Mouse (Mus musculus): Measurements from ENCODE around the gene Plekha5. TPM values are rescaled to one million over a fixed set of nuclear protein-coding genes. Genes with fewer than 3 reads are reported as not detected.

Plekha5 gene
- total RNA-seq, 2 experiments from 2014 or later, result 76.4 to 79.1 TPM

DNA sequence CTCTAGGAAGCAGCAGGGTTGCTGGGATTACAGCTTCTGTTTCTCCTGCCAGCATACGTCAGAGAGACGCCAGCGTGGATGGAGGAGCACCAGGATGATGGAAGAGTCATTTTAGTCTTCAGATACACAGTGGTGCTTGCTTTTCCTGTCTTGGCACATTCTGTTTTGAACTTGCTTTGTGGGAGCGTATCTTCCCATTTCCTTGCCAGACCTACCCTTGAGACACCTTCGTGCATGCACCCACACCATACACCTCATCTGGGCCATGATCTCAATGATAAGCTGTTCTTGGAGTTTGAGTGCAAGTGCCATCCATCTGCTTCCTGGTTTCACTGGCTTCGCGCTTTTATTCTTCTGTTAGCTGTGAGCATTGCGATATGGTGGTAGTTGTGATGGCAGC, 28.9 kb downstream of the Plekha5 start:
- intact Hi-C loops (cut with DNase I), result no loop called here
- no peak for DNase-seq (ENCODE audit: extremely low spot score in 1 of 2, low spot score in 2 of 2)

DNA sequence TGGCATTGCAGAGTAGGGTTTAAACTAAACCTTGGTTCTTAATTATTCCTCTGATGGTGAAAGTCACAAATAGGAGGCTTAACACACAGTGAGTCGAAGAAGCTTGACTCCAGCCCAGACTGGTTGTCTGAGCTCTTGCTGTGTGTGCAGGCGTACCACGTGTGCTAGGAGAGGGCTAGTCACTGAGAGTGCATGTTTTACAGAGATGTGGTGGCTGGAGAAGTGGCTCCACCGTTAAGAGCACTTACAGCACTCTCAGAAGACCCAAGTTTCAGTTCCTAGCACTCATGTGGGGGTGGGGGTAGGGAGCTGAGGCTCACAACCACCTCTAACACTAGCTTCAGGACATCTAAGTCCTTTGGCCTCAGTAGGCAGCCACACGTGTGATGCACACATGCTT, 29.6 kb downstream of the Plekha5 start:
- DNase-seq (ENCODE audit: extremely low spot score in 1 of 2, low spot score in 2 of 2), result no peak
- intact Hi-C loops (cut with DNase I), result no loop called here

DNA sequence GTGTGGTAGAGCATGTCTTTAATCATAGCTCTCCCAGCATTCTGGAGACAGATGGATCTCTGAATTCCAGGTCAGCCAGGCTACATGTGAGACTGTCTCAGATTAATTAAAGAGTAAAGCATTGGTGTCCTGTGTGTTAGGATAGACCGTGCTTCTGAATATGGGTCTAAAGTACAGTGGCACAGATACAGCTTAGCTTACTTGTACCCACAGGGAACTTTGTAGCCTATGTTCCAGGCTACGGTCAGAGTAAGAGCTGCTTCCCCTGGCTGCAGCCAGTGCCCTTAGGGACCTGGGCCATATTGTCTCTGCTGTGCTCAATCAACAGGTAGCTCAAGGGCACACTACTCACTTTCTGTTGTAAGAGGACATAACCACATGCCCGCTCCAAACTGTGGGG, 30.5 kb downstream of the Plekha5 start:
- intact Hi-C loops (cut with DNase I), result no loop called here
- no peak for DNase-seq (ENCODE audit: extremely low spot score in 1 of 2, low spot score in 2 of 2)

DNA sequence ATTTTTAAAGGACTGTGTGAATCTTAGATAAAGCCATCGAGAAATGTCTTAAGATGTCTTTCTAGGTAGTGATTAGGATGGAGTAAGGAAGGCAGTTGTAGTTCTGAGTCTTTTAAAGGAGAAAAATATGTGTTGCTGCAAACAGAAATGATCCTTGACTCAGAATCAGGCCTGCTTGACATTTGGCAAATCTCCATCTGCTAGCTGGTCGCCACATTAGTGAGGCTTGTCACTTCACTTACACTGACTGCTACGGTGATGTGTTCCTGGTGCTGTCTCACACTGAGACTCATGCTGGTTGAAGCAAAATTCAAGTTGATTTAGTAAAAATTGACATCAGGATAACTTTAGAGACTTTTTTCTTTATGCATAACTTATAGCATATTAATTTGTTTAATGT, 32.0 kb downstream of the Plekha5 start:
- no peak for DNase-seq (ENCODE audit: extremely low spot score in 1 of 2, low spot score in 2 of 2)
- intact Hi-C loops (cut with DNase I), result no loop called here

DNA sequence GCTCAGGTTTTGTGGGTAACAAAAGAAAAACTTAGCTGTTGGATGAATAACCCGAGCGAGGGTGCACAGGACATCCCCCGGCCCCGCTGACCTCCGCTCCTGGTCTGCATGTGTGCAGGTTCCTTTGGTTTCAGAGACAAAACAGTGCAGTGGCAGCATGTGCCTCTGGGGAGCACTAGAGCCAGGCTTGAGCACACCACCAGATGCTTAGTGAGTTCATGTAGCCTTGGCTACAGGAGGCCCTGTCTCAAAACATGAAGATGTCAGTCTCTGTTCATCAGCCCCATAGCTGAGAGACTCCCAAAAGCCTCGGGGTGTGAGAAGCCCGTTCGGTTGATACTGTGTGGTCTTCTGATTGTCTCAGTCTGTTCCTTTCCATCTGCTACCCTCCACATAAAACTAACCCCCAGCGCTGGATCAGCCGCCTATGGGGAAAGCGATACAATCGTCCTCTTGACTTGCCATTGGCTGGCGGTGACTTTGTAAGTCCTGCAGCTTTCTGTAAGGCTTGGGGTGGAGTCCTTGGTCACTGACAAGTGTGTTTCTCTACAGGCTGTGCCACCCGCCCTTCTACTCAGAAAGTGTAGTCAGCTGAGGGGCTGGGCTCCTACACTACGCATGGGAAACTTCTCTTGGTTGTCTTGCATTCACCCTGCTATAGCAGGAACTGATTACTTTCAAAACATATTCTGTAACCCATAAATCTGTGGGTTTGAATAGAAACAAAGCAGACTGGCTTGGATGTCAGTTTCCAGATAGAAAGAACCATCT, 32.7 kb downstream of the Plekha5 start:
- no peak for DNase-seq (ENCODE audit: extremely low spot score in 1 of 2, low spot score in 2 of 2)
- intact Hi-C loops (cut with DNase I), result no loop called here

DNA sequence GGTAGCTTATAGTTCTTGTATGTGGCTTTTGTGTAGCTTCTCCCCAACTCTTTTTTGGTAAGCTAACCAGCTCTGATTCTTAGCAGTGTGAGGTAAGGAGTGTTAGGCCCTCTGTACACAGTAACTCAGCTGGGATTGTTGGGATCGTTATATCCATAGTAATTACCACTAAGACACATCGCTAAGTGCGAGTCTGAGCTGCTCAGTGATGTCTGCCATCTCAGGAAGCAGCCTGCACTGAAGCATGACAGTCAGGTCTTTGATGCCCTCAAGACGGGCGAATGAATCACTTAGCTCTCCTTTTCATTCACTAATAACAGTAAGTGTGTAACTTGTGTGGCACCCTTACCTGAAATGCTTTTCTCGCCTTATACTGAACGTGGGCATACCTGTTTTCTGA, 36.5 kb downstream of the Plekha5 start:
- no peak for DNase-seq (ENCODE audit: extremely low spot score in 1 of 2, low spot score in 2 of 2)
- intact Hi-C loops (cut with DNase I), result no loop called here

DNA sequence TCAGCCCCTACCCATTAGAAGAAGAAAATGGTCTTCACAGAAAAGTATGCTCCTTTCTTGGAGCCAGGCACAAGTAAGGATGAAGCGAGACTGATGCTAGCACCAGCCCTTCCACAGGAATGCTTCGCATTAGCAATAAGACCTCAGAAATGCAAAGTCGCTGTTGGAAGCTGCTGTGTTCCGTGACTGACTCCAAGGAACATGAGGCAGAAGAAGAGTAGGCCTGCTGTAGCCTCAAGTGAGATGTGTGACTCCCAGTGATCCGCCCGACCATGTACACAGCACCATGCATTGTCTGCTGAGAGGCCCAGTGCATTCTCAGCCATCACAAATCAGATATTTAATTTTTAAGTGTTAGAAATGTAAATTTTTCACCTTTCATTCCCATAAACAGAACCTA, 41.0 kb downstream of the Plekha5 start:
- DNase-seq (ENCODE audit: extremely low spot score in 1 of 2, low spot score in 2 of 2), result no peak

DNA sequence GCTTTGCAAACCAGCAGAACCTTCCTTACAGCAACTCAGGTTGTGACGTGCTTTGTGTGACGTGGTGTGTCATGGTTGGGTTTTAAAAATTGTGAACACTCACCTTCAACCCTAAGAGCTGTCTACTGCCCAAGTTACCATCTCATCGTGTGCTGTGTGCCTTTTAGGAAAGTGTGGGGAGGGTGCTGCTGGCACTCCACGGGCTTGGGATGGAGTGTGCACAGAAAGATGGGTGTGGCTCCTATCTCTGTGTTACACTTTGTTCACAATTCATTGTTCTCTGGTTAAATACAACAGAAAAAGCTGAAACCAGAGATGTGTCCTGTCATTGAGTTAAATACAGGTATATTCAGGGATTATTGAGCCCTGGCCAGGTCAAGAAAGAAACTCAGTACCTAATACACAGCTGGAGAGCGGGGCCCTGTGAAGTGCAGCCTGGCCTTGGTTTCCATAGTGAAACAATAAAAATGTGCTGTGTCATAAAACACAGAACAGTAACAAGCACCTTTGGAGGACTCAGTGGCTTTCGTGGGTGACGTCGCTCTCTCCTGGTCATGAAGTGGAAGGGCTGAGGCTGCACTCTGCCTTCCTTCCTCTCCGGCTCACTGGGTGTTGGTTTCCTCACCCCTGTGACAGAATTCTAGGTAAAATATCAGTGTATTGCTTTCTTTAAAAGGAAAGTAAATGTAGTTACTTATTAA, 42.2 kb downstream of the Plekha5 start:
- intact Hi-C loops (cut with DNase I), result no loop called here
- no peak for DNase-seq (ENCODE audit: extremely low spot score in 1 of 2, low spot score in 2 of 2)

More for the DNA sequence above, 41.0 kb downstream of the Plekha5 start:
- intact Hi-C loops (cut with DNase I), result no loop called here

DNA sequence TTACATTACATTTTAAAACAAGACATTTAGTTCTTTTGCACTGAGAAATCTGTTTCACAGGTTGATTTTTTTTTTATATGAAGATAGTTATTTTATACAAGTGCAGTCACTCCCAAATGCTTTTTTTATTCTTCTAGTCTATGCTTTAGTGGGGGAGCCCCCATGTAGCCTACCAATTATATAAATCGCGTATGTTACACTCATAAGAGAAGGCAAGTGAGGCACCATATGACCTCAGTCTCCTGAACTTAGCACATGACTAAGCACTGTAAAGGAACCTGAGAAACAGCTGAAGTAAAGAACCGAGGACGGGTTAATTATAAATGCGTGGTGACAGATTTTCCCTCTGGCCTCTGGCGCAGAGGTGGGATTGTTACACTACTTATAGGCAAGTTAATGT, 43.0 kb downstream of the Plekha5 start:
- intact Hi-C loops (cut with DNase I), result no loop called here
- DNase-seq (ENCODE audit: extremely low spot score in 1 of 2, low spot score in 2 of 2), result no peak

DNA sequence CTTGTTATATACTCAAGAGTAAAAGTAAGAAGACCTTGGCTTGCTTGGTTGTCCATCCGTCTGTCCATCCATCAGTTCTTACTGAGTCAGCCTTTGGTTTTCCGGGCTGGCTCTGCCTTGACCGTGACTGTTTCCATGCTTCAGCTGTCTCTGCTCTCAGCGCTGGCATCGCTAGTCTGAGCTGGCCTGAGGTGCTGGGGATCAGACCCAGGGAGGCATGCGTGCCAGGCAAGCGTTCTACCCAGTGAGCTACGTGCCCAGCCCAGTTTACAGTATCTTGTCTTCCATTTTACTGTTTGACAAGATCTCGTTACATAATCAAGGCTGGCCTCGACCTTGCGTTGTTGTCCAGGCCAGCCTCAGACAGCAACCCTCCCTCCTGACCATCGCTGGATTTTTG, 44.0 kb downstream of the Plekha5 start:
- intact Hi-C loops (cut with DNase I), result no loop called here
- no peak for DNase-seq (ENCODE audit: extremely low spot score in 1 of 2, low spot score in 2 of 2)

DNA sequence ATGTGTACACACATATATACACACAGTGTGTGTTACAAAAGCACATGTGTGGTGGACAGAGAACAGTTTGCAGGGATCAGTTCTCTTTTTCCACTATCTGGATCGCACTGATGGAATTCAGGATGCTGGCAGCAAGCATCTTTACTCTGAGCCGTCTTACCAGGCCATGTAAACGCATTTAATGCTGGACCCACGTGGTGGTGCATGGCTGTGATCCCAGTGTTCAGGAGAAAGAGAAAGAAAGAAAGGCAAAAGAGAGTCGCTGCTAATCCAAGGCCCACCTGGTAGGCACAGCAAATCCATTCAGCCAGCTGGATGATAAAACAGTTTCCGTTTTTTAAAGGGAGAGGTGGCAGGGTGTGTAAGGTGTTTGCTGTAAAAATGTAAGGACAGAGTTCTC, 45.9 kb downstream of the Plekha5 start:
- intact Hi-C loops (cut with DNase I), result no loop called here
- DNase-seq (ENCODE audit: extremely low spot score in 1 of 2, low spot score in 2 of 2), result no peak

DNA sequence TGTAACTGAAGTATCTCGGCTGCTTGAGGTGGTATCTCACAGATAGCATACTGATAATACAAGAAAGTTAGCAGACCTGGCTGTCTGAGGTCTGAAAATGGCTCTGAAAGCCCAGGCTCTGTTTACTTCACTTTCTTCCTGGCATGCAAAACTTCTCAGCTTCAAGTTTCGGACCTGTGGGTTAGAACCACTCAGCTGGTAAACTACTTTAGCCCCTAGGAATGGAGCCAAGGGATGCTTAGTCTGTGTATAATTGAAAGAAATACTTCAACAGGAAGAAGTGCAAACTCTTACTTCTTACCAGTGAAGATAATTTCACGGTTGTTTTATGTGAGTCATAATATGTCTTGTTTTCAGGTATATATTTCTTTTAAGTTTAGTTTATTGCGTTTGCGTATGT, 47.9 kb downstream of the Plekha5 start:
- intact Hi-C loops (cut with DNase I), result no loop called here

DNA sequence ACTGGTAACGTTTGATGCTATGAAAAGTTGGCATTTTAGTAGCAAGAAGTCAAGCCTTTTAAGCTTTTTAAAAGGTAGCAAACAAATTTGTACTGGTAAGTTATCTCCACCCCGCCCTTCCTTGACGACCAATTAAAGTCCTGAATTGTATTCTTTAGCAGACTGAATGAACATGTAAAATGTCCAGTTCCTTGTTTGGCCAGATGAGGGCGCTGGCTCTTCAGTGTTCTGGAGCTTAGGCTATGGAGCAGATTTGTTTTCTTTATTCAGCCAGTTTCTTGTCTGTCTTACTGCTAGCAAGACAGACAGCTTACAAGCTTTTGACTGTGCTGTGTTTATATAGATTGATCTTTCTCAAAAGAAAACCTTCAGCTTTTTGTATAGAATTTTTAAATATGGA, 48.5 kb downstream of the Plekha5 start:
- intact Hi-C loops (cut with DNase I), result no loop called here
- peak; percentile 31 to 64 for DNase-seq (ENCODE audit: extremely low spot score in 1 of 2, low spot score in 2 of 2)

More for the DNA sequence above, 47.9 kb downstream of the Plekha5 start:
- DNase-seq (ENCODE audit: extremely low spot score in 1 of 2, low spot score in 2 of 2), result no peak

DNA sequence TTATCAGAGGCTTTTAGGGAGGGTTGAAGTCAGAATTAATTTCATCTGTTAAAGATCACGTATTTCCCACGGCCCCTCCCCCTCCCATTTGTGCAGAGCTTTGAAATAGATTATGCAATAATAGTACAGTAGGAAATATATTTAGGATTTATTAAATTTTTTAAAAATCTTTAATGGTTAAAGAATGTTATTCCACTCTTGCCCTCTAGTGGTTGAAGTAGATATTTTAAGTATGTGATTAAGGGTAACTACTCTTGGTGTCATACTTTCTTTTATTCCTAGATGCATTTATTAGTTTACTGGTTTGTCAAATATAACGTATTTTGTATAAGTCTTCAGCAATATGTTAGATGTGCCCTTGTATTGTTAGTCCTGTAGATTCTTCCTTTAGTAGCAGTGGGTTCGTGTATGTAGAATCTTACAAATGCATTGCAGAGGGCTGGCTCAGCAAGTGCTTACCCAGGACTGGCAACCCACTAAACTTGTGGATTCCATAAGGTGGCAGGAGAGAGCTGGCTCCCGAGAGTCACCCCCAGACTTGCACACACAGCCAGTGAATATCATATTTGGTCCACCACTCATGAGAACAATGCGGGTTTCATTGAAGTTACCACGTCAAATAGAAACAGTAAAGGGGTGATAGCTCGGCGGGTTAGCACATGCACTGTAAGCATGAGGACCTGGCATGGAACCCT, 51.7 kb downstream of the Plekha5 start:
- intact Hi-C loops (cut with DNase I), result no loop called here
- DNase-seq (ENCODE audit: extremely low spot score in 1 of 2, low spot score in 2 of 2), result no peak

DNA sequence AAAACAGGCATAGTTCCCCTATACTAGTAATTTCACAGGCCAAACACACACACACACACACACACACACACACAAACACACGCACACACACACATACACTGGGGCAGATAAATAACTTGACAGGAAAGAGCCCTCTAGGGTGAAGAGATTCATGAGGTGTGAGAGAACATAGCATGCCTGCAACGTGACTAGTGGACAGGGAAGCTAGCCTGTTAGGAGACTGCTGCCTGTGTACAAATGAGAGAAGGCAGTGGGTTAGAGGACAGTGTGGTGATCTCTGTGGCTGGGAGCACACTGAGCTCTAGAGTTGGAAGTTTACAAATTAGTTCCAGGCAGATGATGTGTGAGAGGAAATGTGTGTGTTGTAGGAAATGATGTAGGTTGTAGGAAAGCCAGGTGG, 53.1 kb downstream of the Plekha5 start:
- intact Hi-C loops (cut with DNase I), result no loop called here

DNA sequence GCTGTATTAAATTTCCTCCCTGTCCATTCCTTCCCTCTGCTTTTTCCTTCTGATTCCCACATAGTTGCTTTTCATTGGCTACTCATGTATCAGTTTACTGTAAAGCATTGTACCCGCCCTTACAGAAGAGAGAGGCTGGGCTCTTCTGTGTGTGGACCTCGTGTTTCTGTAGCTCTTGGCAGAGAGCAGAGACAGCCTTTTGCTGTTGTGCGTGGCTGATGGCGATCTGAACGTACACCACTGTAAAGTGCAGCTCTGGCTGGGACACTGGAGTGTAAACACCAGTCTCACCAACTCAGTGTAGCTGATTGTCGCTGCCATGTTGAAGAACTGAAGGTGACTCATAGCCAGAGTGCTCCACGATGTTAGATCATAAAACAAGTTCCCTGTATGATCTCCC, 54.2 kb downstream of the Plekha5 start:
- intact Hi-C loops (cut with DNase I), result no loop called here
- DNase-seq (ENCODE audit: extremely low spot score in 1 of 2, low spot score in 2 of 2), result no peak

More for the DNA sequence above, 53.1 kb downstream of the Plekha5 start:
- no peak for DNase-seq (ENCODE audit: extremely low spot score in 1 of 2, low spot score in 2 of 2)

DNA sequence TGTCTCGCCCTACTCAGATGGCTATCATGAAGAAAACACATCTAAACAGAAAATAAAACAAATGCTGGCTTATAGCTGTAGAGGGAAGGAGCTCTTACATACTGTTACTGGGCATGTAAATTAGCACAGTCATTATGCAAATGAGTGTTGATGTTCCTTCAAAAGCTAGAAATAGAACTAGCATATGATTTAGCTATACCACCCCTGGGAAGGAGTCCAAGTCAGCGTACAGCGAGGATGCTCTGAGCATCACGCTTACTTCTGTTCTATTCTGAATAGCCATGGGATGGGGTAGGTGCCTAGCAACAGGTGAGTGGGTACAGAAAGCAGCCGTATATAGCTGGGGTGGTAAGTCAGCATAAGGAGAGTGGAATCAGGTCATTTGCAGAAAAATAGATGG, 55.1 kb downstream of the Plekha5 start:
- intact Hi-C loops (cut with DNase I), result no loop called here
- peak; percentile 67 to 79 for DNase-seq (ENCODE audit: extremely low spot score in 1 of 2, low spot score in 2 of 2)

DNA sequence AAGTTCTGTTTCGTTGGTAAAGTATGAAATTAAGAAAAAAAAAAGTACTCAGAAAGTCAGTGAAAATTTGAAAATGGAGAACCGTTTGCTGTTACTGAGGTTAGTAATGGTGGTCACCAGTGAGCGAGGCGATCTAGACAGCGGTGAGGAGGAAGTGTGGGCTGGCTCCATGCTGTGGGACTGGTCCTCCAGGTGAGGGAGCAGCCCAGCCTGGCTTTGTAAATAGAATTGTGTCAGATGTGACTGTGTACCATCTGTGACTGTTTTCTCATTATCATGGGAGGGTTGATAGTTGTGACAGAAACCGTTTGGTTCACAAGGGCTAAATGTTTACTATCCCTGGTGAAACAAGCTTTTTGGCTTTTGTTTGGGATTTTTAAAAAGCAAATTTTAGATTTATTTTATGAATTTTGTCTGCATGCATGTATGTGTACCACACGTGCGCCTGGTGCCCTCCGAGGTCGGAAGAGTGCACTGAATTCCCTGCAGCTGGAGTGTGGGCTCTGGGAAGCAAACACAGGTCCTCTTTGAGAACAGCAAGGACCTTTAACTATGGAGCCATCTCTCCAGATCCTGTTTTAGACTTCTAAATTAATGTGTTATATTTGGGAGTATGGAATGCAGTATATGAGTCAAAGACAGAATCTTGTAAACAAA, 56.7 kb downstream of the Plekha5 start:
- no peak for DNase-seq (ENCODE audit: extremely low spot score in 1 of 2, low spot score in 2 of 2)
- intact Hi-C loops (cut with DNase I), result no loop called here

DNA sequence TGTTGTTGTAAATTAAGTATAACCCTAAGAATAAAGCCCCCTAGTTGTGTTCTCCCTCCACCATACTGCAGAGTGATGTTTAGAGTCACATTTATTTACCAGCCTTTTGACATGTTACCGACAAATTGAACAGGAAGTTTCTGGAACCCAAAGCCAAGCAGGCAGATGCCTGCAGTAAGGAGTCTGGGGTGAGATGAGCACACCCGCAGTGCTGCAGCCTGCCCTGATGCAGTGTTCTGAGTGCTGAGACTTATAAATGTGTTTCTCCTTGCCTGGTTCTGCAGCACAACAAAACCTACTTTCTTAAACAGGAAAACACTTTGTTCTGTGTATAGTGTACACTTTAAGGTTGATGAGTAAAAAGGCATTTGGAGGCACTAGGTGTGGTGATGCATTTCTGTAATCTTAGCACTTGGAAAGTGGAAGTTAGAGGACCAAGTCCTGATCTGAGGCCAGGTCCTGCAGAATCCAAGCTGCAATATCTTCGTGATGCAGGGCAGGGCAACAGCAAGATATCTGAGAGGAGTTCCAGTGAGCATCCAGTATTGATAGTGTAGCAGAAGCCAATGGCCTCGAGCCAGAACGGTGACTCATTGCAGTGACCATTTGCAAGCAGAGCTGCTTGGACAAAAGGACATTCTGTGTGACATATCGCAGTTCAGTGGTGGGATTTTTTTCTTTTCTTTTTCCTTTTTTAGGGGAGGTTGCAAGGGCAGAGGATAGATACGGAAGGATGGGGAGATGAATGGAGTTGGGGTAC, 58.0 kb downstream of the Plekha5 start:
- intact Hi-C loops (cut with DNase I), result no loop called here
- peak in 1 of 2 experiments; percentile 61 for DNase-seq (ENCODE audit: extremely low spot score in 1 of 2, low spot score in 2 of 2)

All from left cerebral cortex, postnatal 10 days (tissue).